Mouse (Mus musculus) intestine, embryonic 14.5 days (tissue): ENCODE measurements around the gene Ehd1. TPM values are rescaled to one million over a fixed set of nuclear protein-coding genes. Genes with fewer than 3 reads are reported as not detected.

ENCODE experiments used
- ATAC-seq: fragments of 200-750 bp; cut with Nextera tagmentation; replicated peaks from 2 replicates; pipeline ENCODE4 v1.8.0; 2017; ENCODE audit warnings: low read depth, moderate number of reproducible peaks, moderate TSS enrichment, moderate library complexity; ENCODE audit not compliant: low FRiP score, low TSS enrichment
- DNase-seq: peaks from one replicate; pipeline ENCODE4 v3.0.0-alpha.2; 2018; ENCODE audit warnings: low spot score
- H3K27ac ChIP-seq: fragments of 300-500 bp; sonication (generic); 2 replicates; pipeline ENCODE4 v1.5.1; 2014; ENCODE audit warnings: low read depth, mild to moderate bottlenecking, control low read depth
- H3K27me3 ChIP-seq: fragments of 300-500 bp; sonication (generic); replicated peaks from 2 replicates; pipeline ENCODE4 v1.6.1; 2014; ENCODE audit warnings: low read length, control low read depth; ENCODE audit not compliant: control insufficient read depth, insufficient read depth
- H3K36me3 ChIP-seq: fragments of 300-500 bp; sonication (generic); 2 replicates; pipeline ENCODE4 v1.6.1; 2014; ENCODE audit warnings: low read length, control low read depth; ENCODE audit not compliant: control insufficient read depth, insufficient read depth
- H3K4me1 ChIP-seq: fragments of 300-500 bp; sonication (generic); replicated peaks from 2 replicates; pipeline ENCODE4 v1.6.1; 2014; ENCODE audit warnings: low read length, control low read depth, mixed read lengths; ENCODE audit not compliant: control insufficient read depth, insufficient read depth
- H3K4me2 ChIP-seq: fragments of 300-500 bp; sonication (generic); 2 replicates; pipeline ENCODE4 v1.6.1; 2014; ENCODE audit warnings: low read length
- H3K4me3 ChIP-seq: fragments of 300-500 bp; sonication (generic); 2 replicates; pipeline ENCODE4 v1.5.1; 2014; ENCODE audit warnings: low read depth, low read length, control low read depth, mixed read lengths
- H3K9ac ChIP-seq: fragments of 300-500 bp; sonication (generic); 2 replicates; pipeline ENCODE4 v1.6.1; 2014; ENCODE audit warnings: mild to moderate bottlenecking, low read length
- H3K9me3 ChIP-seq: fragments of 300-500 bp; sonication (generic); 2 replicates; pipeline ENCODE4 v1.6.1; 2016; ENCODE audit warnings: low read length, control low read depth; ENCODE audit not compliant: control insufficient read depth
- WGBS: fragments of 180-500 bp; shearing (Covaris S2); extraction: QIAGEN DNeasy Blood & Tissue Kit; methylation state at CpG from one replicate; pipeline ENCODE4 v1.1.7; 2014; 5-methylcytosine and 5-hydroxymethylcytosine counted together
- polyA plus RNA-seq: library from polyadenylated mRNA; unstranded; fragments of >200 nt; fragmentation: Nextera tagmentation; extraction: Ambion mirVana; gene quantifications from 2 replicates; pipeline ENCODE4 v1.2.1, GENCODE M21; 2014

Gene Ehd1
- polyA plus RNA-seq, 1 experiment from 2014 or later, result 46.9 TPM

GRCm38 (mm10) chr19:6272738-6273137, 3.8 kb upstream of the Ehd1 start:
- Histone ChIP-seq H3K36me3 (no peaks in the 10 kb centered on the region), H3K4me2 (no peak overlapping the region), H3K27me3 (0 out of 2 replicates have a peak, but pooled peaks cover 3% of the 10 kb centered on the region), H3K27ac (no peak overlapping the region; the same call in 1 of the 2 replicates), H3K9ac (no peak overlapping the region), H3K4me1 (peaks cover 15% of the 10 kb centered on the region), H3K4me3 (no peak overlapping the region), H3K9me3 (no peaks in the 10 kb centered on the region)
- DNase-seq (no peak), ATAC-seq (no peak)
- 71% methylated on average over 4 of the region's 4 CpGs for WGBS

GRCm38 (mm10) chr19:6273592-6273991, 2.9 kb upstream of the Ehd1 start:
- H3K36me3 ChIP-seq, result no peaks in the 10 kb centered on the region
- no peak overlapping the region for H3K27ac ChIP-seq
- WGBS, result 72% methylated on average over 4 of the region's 4 CpGs
- H3K4me3 ChIP-seq, result no peak overlapping the region
- no peak overlapping the region for H3K4me2 ChIP-seq
- H3K9me3 ChIP-seq, result no peaks in the 10 kb centered on the region
- ATAC-seq (no peak), DNase-seq (no peak)
- no peak overlapping the region for H3K9ac ChIP-seq
- peaks cover 24% of the 10 kb centered on the region for H3K4me1 ChIP-seq
- 0 out of 2 replicates have a peak, but pooled peaks cover 3% of the 10 kb centered on the region for H3K27me3 ChIP-seq

GRCm38 (mm10) chr19:6273998-6274608, 2.4 kb upstream of the Ehd1 start:
- Histone ChIP-seq H3K9ac (no peak overlapping the region), H3K9me3 (no peaks in the 10 kb centered on the region), H3K27ac (no peak overlapping the region), H3K36me3 (no peaks in the 10 kb centered on the region), H3K4me3 (no peak overlapping the region), H3K4me2 (no peak overlapping the region), H3K4me1 (peaks cover 29% of the 10 kb centered on the region), H3K27me3 (0 out of 2 replicates have a peak, but pooled peaks cover 3% of the 10 kb centered on the region)
- ATAC-seq, result no peak
- DNase-seq, result no peak
- WGBS, result 83% methylated on average over 13 of the region's 13 CpGs

GRCm38 (mm10) chr19:6275740-6276389, 660 bp upstream of the Ehd1 start:
- 0 out of 2 replicates have a peak, but pooled peaks cover 3% of the 10 kb centered on the region for H3K27me3 ChIP-seq
- H3K4me2 ChIP-seq, result peak overlapping the region; percentile 95
- DNase-seq (no peak), ATAC-seq (peak; percentile 6; the same call in 1 of the 2 replicates)
- peaks cover 34% of the 10 kb centered on the region for H3K4me1 ChIP-seq
- 7% methylated on average over 15 of the region's 15 CpGs for WGBS
- H3K36me3 ChIP-seq, result peaks cover 4% of the 10 kb centered on the region
- H3K9ac ChIP-seq, result peak overlapping the region; percentile 46
- H3K9me3 ChIP-seq, result no peaks in the 10 kb centered on the region
- peak overlapping the region; percentile 88 for H3K27ac ChIP-seq
- peak overlapping the region; percentile 75 for H3K4me3 ChIP-seq

- Histone ChIP-seq H3K4me3 (peak overlapping the region; percentile 75), H3K36me3 (peaks cover 24% of the 10 kb centered on the region), H3K27ac (peak overlapping the region; percentile 64; the same call in 1 of the 2 replicates), H3K4me2 (peak overlapping the region; percentile 95), H3K27me3 (no peaks in the 10 kb centered on the region), H3K9ac (peak overlapping the region; percentile 71), H3K9me3 (no peaks in the 10 kb centered on the region), H3K4me1 (peaks cover 28% of the 10 kb centered on the region)
- peak; percentile 71 for DNase-seq
- 6% methylated on average over 10 of the region's 10 CpGs for WGBS
- ATAC-seq, result peak; percentile 14; the same call in 1 of the 2 replicates
Observed at GRCm38 (mm10) chr19:6277661-6278438, 1.3 kb downstream of the Ehd1 start.

GRCm38 (mm10) chr19:6278439-6279073, 2.0 kb downstream of the Ehd1 start:
- Histone ChIP-seq H3K27ac (peak overlapping the region; percentile 64; the same call in 1 of the 2 replicates), H3K36me3 (peaks cover 30% of the 10 kb centered on the region), H3K9ac (peak overlapping the region; percentile 71), H3K9me3 (no peaks in the 10 kb centered on the region), H3K27me3 (no peaks in the 10 kb centered on the region), H3K4me1 (peaks cover 28% of the 10 kb centered on the region), H3K4me3 (peak overlapping the region; percentile 75), H3K4me2 (peak overlapping the region; percentile 95)
- WGBS, result 23% methylated on average over 6 of the region's 6 CpGs
- DNase-seq, result no peak
- no peak for ATAC-seq

- WGBS, result 85% methylated on average over 6 of the region's 6 CpGs
- H3K4me1 ChIP-seq, result peaks cover 28% of the 10 kb centered on the region
- peak overlapping the region; percentile 13; the same call in 1 of the 2 replicates for H3K27ac ChIP-seq
Observed at GRCm38 (mm10) chr19:6279481-6280144, 3.1 kb downstream of the Ehd1 start.

GRCm38 (mm10) chr19:6280554-6280953, 4.0 kb downstream of the Ehd1 start:
- Histone ChIP-seq H3K4me1 (peaks cover 25% of the 10 kb centered on the region), H3K9ac (no peak overlapping the region), H3K4me2 (no peak overlapping the region), H3K27me3 (no peaks in the 10 kb centered on the region), H3K27ac (no peak overlapping the region), H3K4me3 (no peak overlapping the region), H3K9me3 (no peaks in the 10 kb centered on the region), H3K36me3 (peaks cover 46% of the 10 kb centered on the region)
- 83% methylated on average over 7 of the region's 7 CpGs for WGBS
- DNase-seq (no peak), ATAC-seq (no peak)

More at GRCm38 (mm10) chr19:6279481-6280144, 3.1 kb downstream of the Ehd1 start:
- no peak overlapping the region for H3K4me3 ChIP-seq
- no peak for ATAC-seq
- H3K4me2 ChIP-seq, result peak overlapping the region; percentile 95
- H3K27me3 ChIP-seq, result no peaks in the 10 kb centered on the region
- DNase-seq, result no peak
- peaks cover 38% of the 10 kb centered on the region for H3K36me3 ChIP-seq
- H3K9me3 ChIP-seq, result no peaks in the 10 kb centered on the region
- H3K9ac ChIP-seq, result no peak overlapping the region
